Mouse (Mus musculus) neural tube, embryonic 14.5 days (tissue): Measurements from ENCODE around the gene Rpa1. TPM values are rescaled to one million over a fixed set of nuclear protein-coding genes. Genes with fewer than 3 reads are reported as not detected.

ENCODE experiments used
- ATAC-seq: fragments of 200-750 bp; cut with Nextera tagmentation; 2 replicates; pipeline ENCODE4 v1.8.0; 2017; ENCODE audit warnings: low read depth, mild to moderate bottlenecking, moderate TSS enrichment, moderate library complexity
- H3K27ac ChIP-seq: fragments of 300-500 bp; sonication (generic); 2 replicates; pipeline ENCODE4 v1.5.1; 2014; ENCODE audit warnings: low read depth, mild to moderate bottlenecking, control low read depth, low read length, moderate library complexity, mixed read lengths
- H3K27me3 ChIP-seq: fragments of 300-500 bp; sonication (generic); 2 replicates; pipeline ENCODE4 v1.6.1; 2014; ENCODE audit warnings: low read length; ENCODE audit not compliant: control insufficient read depth, insufficient read depth
- H3K36me3 ChIP-seq: fragments of 300-500 bp; sonication (generic); 2 replicates; pipeline ENCODE4 v1.6.1; 2014; ENCODE audit warnings: low read length, mixed read lengths; ENCODE audit not compliant: control insufficient read depth, insufficient read depth
- H3K4me1 ChIP-seq: fragments of 300-500 bp; sonication (generic); 2 replicates; pipeline ENCODE4 v1.6.1; 2014; ENCODE audit warnings: low read length; ENCODE audit not compliant: control insufficient read depth, insufficient read depth
- H3K4me2 ChIP-seq: fragments of 300-500 bp; sonication (generic); 2 replicates; pipeline ENCODE4 v1.6.1; 2014; ENCODE audit warnings: mild to moderate bottlenecking, low read depth, low read length, control low read depth
- H3K4me3 ChIP-seq: fragments of 300-500 bp; sonication (generic); 2 replicates; pipeline ENCODE4 v1.5.1; 2014; ENCODE audit warnings: low read depth, low read length, control low read depth, mixed read lengths
- H3K9ac ChIP-seq: fragments of 300-500 bp; sonication (generic); replicated peaks from 2 replicates; pipeline ENCODE4 v1.6.1; 2014; ENCODE audit warnings: low read depth, mild to moderate bottlenecking, control low read depth, low read length, mixed read lengths
- H3K9me3 ChIP-seq: fragments of 300-500 bp; sonication (generic); 2 replicates; pipeline ENCODE4 v1.6.1; 2016; ENCODE audit warnings: low read length; ENCODE audit not compliant: control insufficient read depth
- WGBS: fragments of 180-500 bp; shearing (Covaris S2); extraction: QIAGEN DNeasy Blood & Tissue Kit; methylation state at CpG from one replicate; pipeline ENCODE4 v1.1.7; 2014; 5-methylcytosine and 5-hydroxymethylcytosine counted together
- polyA plus RNA-seq: library from polyadenylated mRNA; unstranded; fragments of >200 nt; fragmentation: Nextera tagmentation; extraction: Ambion mirVana; gene quantifications from 2 replicates; pipeline ENCODE4 v1.2.1, GENCODE M21; 2014

Gene Rpa1
- polyA plus RNA-seq, 1 experiment from 2014 or later = 41.4 TPM

- Histone ChIP-seq H3K4me1 (peaks cover 25% of the 10 kb centered on the region; the same call in 1 of the 2 replicates), H3K4me2 (no peak overlapping the region), H3K9ac (no peak overlapping the region), H3K27me3 (no peaks in the 10 kb centered on the region), H3K27ac (no peak overlapping the region), H3K36me3 (0 out of 2 replicates have a peak, but pooled peaks cover 3% of the 10 kb centered on the region), H3K9me3 (no peaks in the 10 kb centered on the region), H3K4me3 (no peak overlapping the region)
- no peak for ATAC-seq
- WGBS = 65% methylated on average over 9 of the region's 9 CpGs
Measured at GRCm38 (mm10) chr11:75294862-75295261, 53.3 kb downstream of the Rpa1 start.

- no peaks in the 10 kb centered on the region for H3K9me3 ChIP-seq
- H3K9ac ChIP-seq = no peak overlapping the region
- no peak overlapping the region for H3K4me3 ChIP-seq
- H3K4me2 ChIP-seq = no peak overlapping the region
- ATAC-seq = no peak
- H3K36me3 ChIP-seq = no peaks in the 10 kb centered on the region
- H3K27ac ChIP-seq = peak overlapping the region; percentile 55; the same call in 1 of the 2 replicates
- peaks cover 21% of the 10 kb centered on the region; the same call in 1 of the 2 replicates for H3K4me1 ChIP-seq
- no peaks in the 10 kb centered on the region for H3K27me3 ChIP-seq
- 41% methylated on average over 21 of the region's 21 CpGs for WGBS
Measured at GRCm38 (mm10) chr11:75293852-75294361, 54.2 kb downstream of the Rpa1 start.

GRCm38 (mm10) chr11:75292281-75292680, 55.8 kb downstream of the Rpa1 start:
- Histone ChIP-seq H3K27ac (peak overlapping the region; percentile 76), H3K9ac (no peak overlapping the region), H3K4me1 (peaks cover 21% of the 10 kb centered on the region; the same call in 1 of the 2 replicates), H3K9me3 (no peaks in the 10 kb centered on the region), H3K4me2 (0 out of 2 replicates have a peak overlapping the region, but pooled peaks have one; percentile 32), H3K27me3 (no peaks in the 10 kb centered on the region), H3K36me3 (no peaks in the 10 kb centered on the region), H3K4me3 (no peak overlapping the region)
- 60% methylated on average over 7 of the region's 7 CpGs for WGBS
- peak; percentile 67; the same call in 1 of the 2 replicates for ATAC-seq

GRCm38 (mm10) chr11:75291389-75292215, 56.5 kb downstream of the Rpa1 start:
- Histone ChIP-seq H3K9me3 (no peaks in the 10 kb centered on the region), H3K4me1 (peaks cover 21% of the 10 kb centered on the region; the same call in 1 of the 2 replicates), H3K9ac (no peak overlapping the region), H3K27ac (peak overlapping the region; percentile 76), H3K4me3 (no peak overlapping the region), H3K36me3 (no peaks in the 10 kb centered on the region), H3K4me2 (peak overlapping the region; percentile 32; the same call in 1 of the 2 replicates), H3K27me3 (no peaks in the 10 kb centered on the region)
- peak; percentile 59 for ATAC-seq
- 21% methylated on average over 25 of the region's 25 CpGs for WGBS

GRCm38 (mm10) chr11:75290566-75291271, 57.4 kb downstream of the Rpa1 start:
- Histone ChIP-seq H3K9ac (no peak overlapping the region), H3K27ac (no peak overlapping the region), H3K4me3 (no peak overlapping the region), H3K4me2 (no peak overlapping the region), H3K36me3 (no peaks in the 10 kb centered on the region), H3K4me1 (peaks cover 21% of the 10 kb centered on the region; the same call in 1 of the 2 replicates), H3K9me3 (no peaks in the 10 kb centered on the region), H3K27me3 (no peaks in the 10 kb centered on the region)
- whole genome bisulfite sequencing = 15% methylated on average over 6 of the region's 6 CpGs
- peak; percentile 62 for ATAC-seq

DNA sequence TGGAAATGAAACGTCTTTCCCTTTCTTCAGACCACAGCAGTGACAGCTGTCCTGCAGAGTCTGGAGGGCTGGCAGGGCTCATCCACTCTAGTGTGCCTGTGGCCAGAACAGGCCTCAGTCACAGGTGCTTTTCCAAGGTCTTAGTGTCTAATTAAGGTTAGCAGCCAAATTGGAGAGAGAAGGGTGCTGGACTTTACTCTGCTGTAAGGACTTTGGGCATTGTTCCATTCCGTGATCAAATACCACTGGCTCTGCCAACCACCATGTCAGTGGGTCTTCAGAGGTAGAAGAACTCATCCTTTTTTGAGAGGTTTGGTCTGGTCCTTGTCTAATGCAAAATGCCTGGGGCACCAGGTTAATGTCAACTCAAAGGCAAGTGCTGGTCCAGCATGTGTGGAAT, 59.0 kb downstream of the Rpa1 start:
- no peak for ATAC-seq
- no peaks in the 10 kb centered on the region for H3K9me3 ChIP-seq
- WGBS = 65% methylated on average over 2 of the region's 2 CpGs
- H3K4me1 ChIP-seq = peaks cover 21% of the 10 kb centered on the region; the same call in 1 of the 2 replicates
- H3K4me2 ChIP-seq = no peak overlapping the region
- no peak overlapping the region for H3K27ac ChIP-seq
- no peak overlapping the region for H3K4me3 ChIP-seq
- no peak overlapping the region for H3K9ac ChIP-seq
- no peaks in the 10 kb centered on the region for H3K36me3 ChIP-seq
- no peaks in the 10 kb centered on the region; the same call in 1 of the 2 replicates for H3K27me3 ChIP-seq

DNA sequence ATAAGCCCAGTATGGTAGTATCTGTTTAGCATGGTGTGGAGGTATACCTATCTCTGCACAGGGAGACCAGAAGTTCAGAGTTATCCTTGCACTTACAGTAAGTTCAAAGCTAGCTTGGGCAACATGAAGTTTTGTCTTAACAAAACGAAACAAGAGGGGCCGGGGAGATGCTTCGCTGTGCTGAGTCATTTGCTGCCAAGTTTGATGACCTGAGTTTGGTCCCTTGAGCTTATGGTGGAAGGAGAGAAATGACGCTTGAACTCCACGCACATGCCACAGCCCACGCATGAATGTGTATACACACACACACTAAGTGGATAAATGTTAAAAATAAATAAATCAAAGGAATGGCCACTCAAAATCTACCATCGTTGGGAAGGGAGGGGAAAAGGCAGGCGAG, 59.6 kb downstream of the Rpa1 start:
- no peaks in the 10 kb centered on the region for H3K9me3 ChIP-seq
- no peak overlapping the region for H3K27ac ChIP-seq
- no peak overlapping the region for H3K4me3 ChIP-seq
- no peaks in the 10 kb centered on the region for H3K36me3 ChIP-seq
- H3K4me1 ChIP-seq = peaks cover 18% of the 10 kb centered on the region; the same call in 1 of the 2 replicates
- H3K4me2 ChIP-seq = no peak overlapping the region
- no peak overlapping the region for H3K9ac ChIP-seq
- 87% methylated on average over 8 of the region's 8 CpGs for WGBS
- no peaks in the 10 kb centered on the region; the same call in 1 of the 2 replicates for H3K27me3 ChIP-seq
- no peak for ATAC-seq

DNA sequence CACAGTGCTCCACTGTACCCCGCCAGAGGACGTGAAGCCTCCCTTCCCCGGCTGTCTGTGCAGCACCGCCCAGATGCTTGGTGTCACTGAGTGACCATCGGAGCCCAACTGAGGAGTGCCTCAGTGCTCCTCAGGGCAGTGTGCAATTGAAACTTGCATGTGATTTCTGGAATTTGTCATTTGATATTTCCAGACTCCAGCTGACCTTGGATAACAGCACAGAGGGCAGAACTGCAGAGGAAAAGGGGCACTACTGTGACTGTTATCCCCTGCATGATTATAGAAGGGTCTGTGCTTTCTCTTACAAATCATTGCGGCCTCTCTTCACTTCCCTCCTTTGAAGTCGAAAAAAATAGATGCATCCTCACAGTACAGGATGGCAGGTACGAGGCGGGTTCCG, 60.2 kb downstream of the Rpa1 start:
- Histone ChIP-seq H3K4me3 (no peak overlapping the region), H3K27ac (no peak overlapping the region), H3K4me2 (no peak overlapping the region), H3K36me3 (no peaks in the 10 kb centered on the region), H3K4me1 (peaks cover 16% of the 10 kb centered on the region; the same call in 1 of the 2 replicates), H3K27me3 (peaks cover 1% of the 10 kb centered on the region), H3K9ac (no peak overlapping the region), H3K9me3 (no peaks in the 10 kb centered on the region)
- ATAC-seq = no peak
- 79% methylated on average over 10 of the region's 10 CpGs for WGBS
